Mouse (Mus musculus): ENCODE results near the gene Sox4.

Gene Sox4

GRCm38 (mm10) chr13:28947740-28948441 is 5.6 kb downstream of the Sox4 start:
- no peak for DNase-seq (ENCODE audit: low read depth, low spot score)

- no peak for DNase-seq (ENCODE audit: low read depth, low spot score)
These were observed 6.9 kb downstream of the Sox4 start for GRCm38 (mm10) chr13:28946565-28947135.

- no peak for DNase-seq (ENCODE audit: low read depth, low spot score)
These were observed 7.8 kb downstream of the Sox4 start for GRCm38 (mm10) chr13:28945681-28946080.

- no peak for DNase-seq (ENCODE audit: low read depth, low spot score)
These were observed 10.6 kb downstream of the Sox4 start for GRCm38 (mm10) chr13:28942926-28943325.

- DNase-seq (ENCODE audit: low read depth, low spot score) = no peak
These were observed 11.4 kb downstream of the Sox4 start for GRCm38 (mm10) chr13:28941983-28942630.

GRCm38 (mm10) chr13:28933375-28933774 is 20.1 kb downstream of the Sox4 start:
- no peak for DNase-seq (ENCODE audit: low read depth, low spot score)

- no peak for DNase-seq (ENCODE audit: low read depth, low spot score)
These were observed 21.7 kb downstream of the Sox4 start for GRCm38 (mm10) chr13:28931776-28932175.

GRCm38 (mm10) chr13:28931266-28931665 is 22.2 kb downstream of the Sox4 start:
- no peak for DNase-seq (ENCODE audit: low read depth, low spot score)

- DNase-seq (ENCODE audit: low read depth, low spot score) = no peak
These were observed 23.1 kb downstream of the Sox4 start for GRCm38 (mm10) chr13:28930364-28930763.

GRCm38 (mm10) chr13:28929936-28930335 is 23.6 kb downstream of the Sox4 start:
- DNase-seq (ENCODE audit: low read depth, low spot score) = no peak

- DNase-seq (ENCODE audit: low read depth, low spot score) = no peak
These were observed 30.4 kb downstream of the Sox4 start for GRCm38 (mm10) chr13:28923136-28923535.

- DNase-seq (ENCODE audit: low read depth, low spot score) = no peak
These were observed 35.9 kb downstream of the Sox4 start for GRCm38 (mm10) chr13:28917379-28918250.

- no peak for DNase-seq (ENCODE audit: low read depth, low spot score)
These were observed 39.9 kb downstream of the Sox4 start for GRCm38 (mm10) chr13:28913656-28914055.

- DNase-seq (ENCODE audit: low read depth, low spot score) = no peak
These were observed 46.5 kb downstream of the Sox4 start for GRCm38 (mm10) chr13:28906981-28907380.

Data from CD4-positive, CD25-positive, alpha-beta regulatory T cell, adult 2 months (primary cell).